ENCODE assay signal across 24 mouse cellular contexts in genomic region chr16:52132808-52133490, GRCm38 (mm10).
DNase-seq lines count a peak whose midpoint lies in the region; ATAC-seq and TF ChIP-seq lines count a peak whose summit lies in the region.
"Had no signal": no experiment of that assay in that cellular context is flagged by ENCODE, and none has a peak within 500 bp of the region (broad histone marks: within the 10 kb centered on the region; RNA-seq: fewer than 3 reads in every experiment).

No protein-coding gene starts in this region.

- H3K36me3 ChIP-seq in spleen, adult 2 months (ENCODE audit: control insufficient read depth, insufficient read depth, low read length), result peaks cover 8% of the 10 kb centered on the region
- H3K36me3 ChIP-seq in stomach, embryonic 16.5 days (ENCODE audit: control insufficient read depth, insufficient read depth, low read length), result 0 out of 2 replicates have a peak, but pooled peaks cover 4% of the 10 kb centered on the region
- H3K36me3 ChIP-seq: embryonic facial prominence, embryonic 12.5 days; neural tube, embryonic 12.5 days had no signal

- H3K4me1 ChIP-seq in spleen, adult 2 months (ENCODE audit: control insufficient read depth, insufficient read depth, insufficient read length), result peaks cover 10% of the 10 kb centered on the region
- no peaks in the 10 kb centered on the region for H3K4me1 ChIP-seq in stomach, embryonic 16.5 days (ENCODE audit: control insufficient read depth, insufficient read depth, low read length)
- H3K4me1 ChIP-seq: heart, embryonic 10.5 days; midbrain, embryonic 10.5 days had no signal

- no peak overlapping the region for H3K4me2 ChIP-seq in stomach, embryonic 16.5 days (ENCODE audit: low read depth, low read length)
- H3K4me2 ChIP-seq: embryonic facial prominence, embryonic 12.5 days; hindbrain, embryonic 14.5 days; limb, embryonic 13.5 days; neural tube, embryonic 12.5 days had no signal

- DNase-seq in spleen, adult 2 months (ENCODE audit: low read depth in 1 of 2, low spot score in 2 of 2), result peak in 1 of 2 experiments; percentile 18
- no peak for DNase-seq in spleen, adult 12 weeks (ENCODE audit: low spot score)
- peak; percentile 54 for DNase-seq in CD4-positive, CD25-positive, alpha-beta regulatory T cell, adult 2 months (ENCODE audit: low read depth, low spot score)
- no peak for DNase-seq in gastrocnemius, adult 18-20 months (ENCODE audit: low spot score)
- DNase-seq in left cerebral cortex, adult 9 months (ENCODE audit: low spot score in 2 of 2), result no peak
- DNase-seq: adrenal gland, postnatal 14 days; cerebellum, adult 8-10 months; gastrocnemius, postnatal 25 days; heart, postnatal 14 days; kidney, adult 2 months; kidney, postnatal 14 days; layer of hippocampus, adult 9-11 months; liver, postnatal 0 days; lung, postnatal 36 days; right cerebral cortex, postnatal 14 days; thymus, postnatal 4 days had no signal

- no peak overlapping the region for H3K9ac ChIP-seq in stomach, embryonic 16.5 days (ENCODE audit: low read length)
- H3K9ac ChIP-seq: embryonic facial prominence, embryonic 12.5 days; hindbrain, embryonic 14.5 days; limb, embryonic 13.5 days; liver, postnatal 0 days; neural tube, embryonic 12.5 days had no signal

- 67% methylated on average over 11 of the region's 11 CpGs for WGBS in spleen, adult 2 months
- WGBS in stomach, embryonic 16.5 days, result 70% methylated on average over 11 of the region's 11 CpGs

- no peak overlapping the region for H3K4me3 ChIP-seq in spleen, adult 2 months (ENCODE audit: extremely low read depth, insufficient read depth, insufficient read length)
- no peak overlapping the region for H3K4me3 ChIP-seq in stomach, embryonic 16.5 days (replicated peaks; ENCODE audit: low read length)
- H3K4me3 ChIP-seq: embryonic facial prominence, embryonic 12.5 days; heart, embryonic 10.5 days; limb, embryonic 13.5 days; midbrain, embryonic 10.5 days; neural tube, embryonic 12.5 days had no signal

- no peaks in the 10 kb centered on the region for H3K27me3 ChIP-seq in spleen, adult 2 months (ENCODE audit: control insufficient read depth, insufficient read depth, low read length)
- H3K27me3 ChIP-seq in stomach, embryonic 16.5 days (ENCODE audit: control insufficient read depth, insufficient read depth, low read length), result no peaks in the 10 kb centered on the region
- H3K27me3 ChIP-seq: embryonic facial prominence, embryonic 12.5 days; limb, embryonic 13.5 days; neural tube, embryonic 12.5 days had no signal

- ATAC-seq in granulocyte monocyte progenitor cell, adult 5-6 weeks (replicated peaks; ENCODE audit: poor library complexity, severe bottlenecking), result 0 out of 2 replicates have a peak, but pooled peaks have one; percentile 13
- peak; percentile 56 for ATAC-seq in stomach, embryonic 16.5 days (ENCODE audit: insufficient read depth, low FRiP score)
- ATAC-seq: liver, postnatal 0 days had no signal

- no peaks in the 10 kb centered on the region for H3K9me3 ChIP-seq in stomach, embryonic 16.5 days (replicated peaks; ENCODE audit: control insufficient read depth, low read length)
- H3K9me3 ChIP-seq: embryonic facial prominence, embryonic 12.5 days; heart, embryonic 10.5 days; limb, embryonic 13.5 days; midbrain, embryonic 10.5 days; neural tube, embryonic 12.5 days had no signal

- no peak for TF ChIP-seq POLR2A in spleen, adult 2 months (IDR thresholded peaks at IDR 0.05; ENCODE audit: low read depth, low read length)

- peak overlapping the region; percentile 40; the same call in 1 of the 2 replicates for H3K27ac ChIP-seq in spleen, adult 2 months (ENCODE audit: insufficient read depth, low read length)
- no peak overlapping the region for H3K27ac ChIP-seq in stomach, embryonic 16.5 days (ENCODE audit: low read length)
- H3K27ac ChIP-seq: embryonic facial prominence, embryonic 12.5 days; heart, embryonic 10.5 days; hindbrain, embryonic 14.5 days; limb, embryonic 13.5 days; midbrain, embryonic 10.5 days; neural tube, embryonic 12.5 days had no signal

- TF ChIP-seq CTCF in spleen, adult 2 months (IDR thresholded peaks at IDR 0.05; ENCODE audit: extremely low read depth, insufficient read depth, insufficient read length, insufficient replicate concordance), result no peak
